Mouse (Mus musculus) heart, adult 2 months (tissue): ENCODE measurements around the gene Pus7.

Source experiments
- CTCF ChIP-seq: fragments of 200-600 bp; IDR thresholded peaks from 2 replicates; pipeline ENCODE4 v1.8.1; 2022; ENCODE audit warnings: antibody characterized with exemption, mild to moderate bottlenecking, moderate library complexity
- POLR2A ChIP-seq: fragments of 200-500 bp; IDR thresholded peaks from 2 replicates; pipeline ENCODE4 v1.6.1; 2011; ENCODE audit warnings: mild to moderate bottlenecking, low read depth, low read length, control low read depth; ENCODE audit not compliant: insufficient read depth

- TF ChIP-seq CTCF: no peak
- no peak for TF ChIP-seq POLR2A
Measured at GRCm38 (mm10) chr5:23711244-23711643, 72.3 kb downstream of the Pus7 start.
